Mouse (Mus musculus) CH12.LX (cell line): ENCODE measurements around the gene Smarca2. TPM values are rescaled to one million over a fixed set of nuclear protein-coding genes. Genes with fewer than 3 reads are reported as not detected.
A peak's percentile ranks its signal among the peaks of the same experiment; 100 is the strongest.

Experiments used
- DNase-seq: peaks from one replicate; pipeline ENCODE4 v3.0.0-alpha.2; 2013; ENCODE audit errors: extremely low read depth
- H3K27ac ChIP-seq: 2 replicates; pipeline ENCODE4 v1.5.1; 2012; ENCODE audit warnings: low read depth, mild to moderate bottlenecking, control low read depth, moderate library complexity; ENCODE audit not compliant: insufficient read depth
- H3K27me3 ChIP-seq: replicated peaks from 2 replicates; pipeline ENCODE3; 2012; ENCODE audit warnings: inconsistent platforms
- H3K36me3 ChIP-seq, 2 experiments: replicated peaks in 1 of 2; 2 replicates each; pipeline versions ENCODE3 to v1.6.1; 2012; ENCODE audit warnings: inconsistent platforms in 1 of 2, low read length in 1 of 2, mild to moderate bottlenecking in 1 of 2, mixed read lengths in 1 of 2, moderate library complexity in 1 of 2; ENCODE audit not compliant: control insufficient read depth in 1 of 2, insufficient read depth in 1 of 2
- H3K4me1 ChIP-seq, 2 experiments: 2 replicates each; pipeline ENCODE4 v1.6.1; 2012; ENCODE audit warnings: inconsistent platforms in 1 of 2, moderate library complexity in 1 of 2; ENCODE audit not compliant: insufficient read depth in 2 of 2, control insufficient read depth in 1 of 2
- H3K4me2 ChIP-seq: 2 replicates; pipeline ENCODE4 v1.6.1; 2012; ENCODE audit warnings: low read depth, mild to moderate bottlenecking, control low read depth; ENCODE audit not compliant: poor library complexity, insufficient read depth, severe bottlenecking
- H3K4me3 ChIP-seq, 3 experiments: fragments of 150-350 bp in 1 of 3; sonication (generic) in 1 of 3; replicated peaks in 1 of 3; 2 replicates each; pipeline versions ENCODE3 to v1.5.1; 2011 to 2012; ENCODE audit warnings: low read depth in 2 of 3, low read length in 2 of 3, mild to moderate bottlenecking in 2 of 3, moderate library complexity in 2 of 3, control low read depth in 1 of 3, improper control_type of control experiment in 1 of 3, inconsistent platforms in 1 of 3, mixed read lengths in 1 of 3; ENCODE audit not compliant: poor library complexity in 1 of 3
- H3K79me2 ChIP-seq: replicated peaks from 2 replicates; pipeline ENCODE4 v1.6.1; 2012; ENCODE audit warnings: mild to moderate bottlenecking, moderate library complexity; ENCODE audit not compliant: control insufficient read depth, poor library complexity, insufficient read depth, severe bottlenecking; ENCODE audit errors: extremely low read depth
- H3K9ac ChIP-seq: 2 replicates; pipeline ENCODE4 v1.6.1; 2012; ENCODE audit warnings: low read depth, mild to moderate bottlenecking, control low read depth, moderate library complexity; ENCODE audit not compliant: insufficient read depth
- H3K9me3 ChIP-seq: replicated peaks from 2 replicates; pipeline ENCODE3; 2012; ENCODE audit warnings: low read length, inconsistent platforms, mixed read lengths
- CHD1 ChIP-seq: IDR thresholded peaks from 2 replicates; pipeline ENCODE4 v1.6.1; 2012; ENCODE audit warnings: low read depth, low read length, improper control_type of control experiment, inconsistent platforms
- CHD2 ChIP-seq: IDR thresholded peaks from 2 replicates; pipeline ENCODE4 v1.6.1; 2011; ENCODE audit warnings: low read length, improper control_type of control experiment
- ELF1 ChIP-seq: IDR thresholded peaks from 2 replicates; pipeline ENCODE4 v1.6.1; 2014; ENCODE audit warnings: low read depth, mild to moderate bottlenecking, inconsistent platforms, low read length, improper control_type of control experiment
- ETS1 ChIP-seq: conservative IDR thresholded peaks from 2 replicates; pipeline ENCODE4 v1.6.1; 2012; ENCODE audit warnings: low read depth, mild to moderate bottlenecking, inconsistent platforms, low read length, improper control_type of control experiment, moderate library complexity
- IRF4 ChIP-seq: IDR thresholded peaks from 2 replicates; pipeline ENCODE4 v1.6.1; 2014; ENCODE audit warnings: low read depth, mild to moderate bottlenecking, inconsistent platforms, low read length, improper control_type of control experiment
- MEF2A ChIP-seq: IDR thresholded peaks from 2 replicates; pipeline ENCODE4 v1.6.1; 2014; ENCODE audit warnings: low read depth, mild to moderate bottlenecking, inconsistent platforms, low read length, improper control_type of control experiment, borderline replicate concordance
- NELFE ChIP-seq: IDR thresholded peaks from 2 replicates; pipeline ENCODE4 v1.6.1; 2011; ENCODE audit warnings: low read depth, low read length, improper control_type of control experiment
- POLR2A ChIP-seq: IDR thresholded peaks from 2 replicates; pipeline ENCODE4 v1.6.1; 2011; ENCODE audit warnings: low read depth, mild to moderate bottlenecking, improper control_type of control experiment, low read length
- POLR2AphosphoS2 ChIP-seq: IDR thresholded peaks from 2 replicates; pipeline ENCODE4 v1.6.1; 2011; ENCODE audit warnings: low read depth, low read length, improper control_type of control experiment
- RCOR1 ChIP-seq: conservative IDR thresholded peaks from 2 replicates; pipeline ENCODE4 v1.6.1; 2012; ENCODE audit warnings: low read depth, mild to moderate bottlenecking, inconsistent platforms, low read length, improper control_type of control experiment
- SMC3 ChIP-seq: IDR thresholded peaks from 2 replicates; pipeline ENCODE4 v1.6.1; 2011; ENCODE audit warnings: low read depth, low read length, improper control_type of control experiment
- TCF12 ChIP-seq: IDR thresholded peaks from 2 replicates; pipeline ENCODE4 v1.6.1; 2014; ENCODE audit warnings: low read depth, mild to moderate bottlenecking, inconsistent platforms, low read length, improper control_type of control experiment
- UBTF ChIP-seq: IDR thresholded peaks from 2 replicates; pipeline ENCODE4 v1.6.1; 2012; ENCODE audit warnings: low read depth, mild to moderate bottlenecking, inconsistent platforms, low read length, improper control_type of control experiment, moderate library complexity
- ZMIZ1 ChIP-seq: IDR thresholded peaks from 2 replicates; pipeline ENCODE4 v1.6.1; 2012; ENCODE audit warnings: low read depth, mild to moderate bottlenecking, inconsistent platforms, low read length, improper control_type of control experiment
- dilution Hi-C: fragments of 300-500 bp; cut with MboI; formaldehyde crosslinking; loops from 2 replicates; pipeline ENCODE4 v1.14.3; 2020; ENCODE audit warnings: low sequenced_read_pairs; ENCODE audit not compliant: extremely low pct_unique_long_range_greater_than_20kb, extremely low pct_ligation_motif_present
- in situ Hi-C: fragments of 300-500 bp; cut with MboI; formaldehyde crosslinking; loops from 3 replicates; pipeline ENCODE4 v1.14.3; 2019; ENCODE audit warnings: low sequenced_read_pairs, low pct_ligation_motif_present, low pct_unique_long_range_greater_than_20kb, mixed read lengths
- polyA plus RNA-seq: library from polyadenylated mRNA; unstranded; fragments of >175 nt; gene quantifications from 2 replicates; pipeline ENCODE4 v1.2.1, GENCODE M21; 2012; ENCODE audit warnings: low read depth; ENCODE audit not compliant: insufficient read length
- total RNA-seq, 2 experiments: library from RNA; depleted of rRNA; stranded (reverse); fragments of 300-350 nt in 1 of 2; fragments of >200 nt in 1 of 2; gene quantifications; 2 replicates each; pipeline ENCODE4 v1.2.3; 2012 to 2014

The Smarca2 gene
- total and polyA plus RNA-seq, 3 experiments = 19.4 to 47.1 (median 21.8) TPM

DNA sequence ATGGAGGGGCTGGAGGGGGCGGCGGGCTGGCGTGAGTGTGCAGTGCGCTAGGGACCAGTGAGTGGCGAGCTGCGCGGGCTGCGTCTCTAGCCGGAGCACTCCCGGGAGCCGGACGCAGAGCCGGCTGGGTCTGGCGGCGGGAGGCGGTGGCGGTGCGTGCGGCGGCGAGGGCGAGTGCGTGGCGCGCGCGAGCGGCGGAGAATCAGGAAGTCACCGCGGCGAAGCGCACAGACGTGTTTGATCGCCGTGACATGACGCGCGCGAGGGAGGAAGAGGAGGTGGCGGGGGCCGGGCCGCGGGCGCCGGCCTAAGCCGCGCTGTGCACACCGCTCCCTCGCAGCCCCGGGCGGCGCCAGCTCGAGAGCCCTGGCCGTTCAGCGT lies 2.3 kb downstream of the Smarca2 start:
- Histone ChIP-seq H3K36me3 (no peaks in the 10 kb centered on the region), H3K4me1 (peaks cover 0 to 27% of the 10 kb centered on the region in 2 experiments; a peak in 2 of 4 replicates), H3K9ac (peak overlapping the region; percentile 78), H3K27me3 (no peaks in the 10 kb centered on the region), H3K27ac (peak overlapping the region; percentile 78), H3K79me2 (peaks cover 11% of the 10 kb centered on the region), H3K4me3 (peak overlapping the region; percentile 70 to 92 (median 76)), H3K4me2 (peak overlapping the region; percentile 84; the same call in 1 of the 2 replicates), H3K9me3 (no peaks in the 10 kb centered on the region)
- DNase-seq = peak; percentile 44
- TF ChIP-seq ELF1 (peak; percentile 65), ETS1 (no peak), CHD2 (no peak), IRF4 (0 out of 2 replicates have a peak, but pooled peaks have one; percentile 10), UBTF (peak; percentile 85; the same call in 1 of the 2 replicates), MEF2A (peak; percentile 0; the same call in 1 of the 2 replicates), ZMIZ1 (no peak), NELFE (no peak; the same call in 1 of the 2 replicates), POLR2A (peak; percentile 36)
- dilution Hi-C loops (no loop called here), in situ Hi-C loops (loop anchor here (10.0 kb wide), 1 partner anchor 132 kb away; no protein-coding TSS in a partner anchor)

DNA sequence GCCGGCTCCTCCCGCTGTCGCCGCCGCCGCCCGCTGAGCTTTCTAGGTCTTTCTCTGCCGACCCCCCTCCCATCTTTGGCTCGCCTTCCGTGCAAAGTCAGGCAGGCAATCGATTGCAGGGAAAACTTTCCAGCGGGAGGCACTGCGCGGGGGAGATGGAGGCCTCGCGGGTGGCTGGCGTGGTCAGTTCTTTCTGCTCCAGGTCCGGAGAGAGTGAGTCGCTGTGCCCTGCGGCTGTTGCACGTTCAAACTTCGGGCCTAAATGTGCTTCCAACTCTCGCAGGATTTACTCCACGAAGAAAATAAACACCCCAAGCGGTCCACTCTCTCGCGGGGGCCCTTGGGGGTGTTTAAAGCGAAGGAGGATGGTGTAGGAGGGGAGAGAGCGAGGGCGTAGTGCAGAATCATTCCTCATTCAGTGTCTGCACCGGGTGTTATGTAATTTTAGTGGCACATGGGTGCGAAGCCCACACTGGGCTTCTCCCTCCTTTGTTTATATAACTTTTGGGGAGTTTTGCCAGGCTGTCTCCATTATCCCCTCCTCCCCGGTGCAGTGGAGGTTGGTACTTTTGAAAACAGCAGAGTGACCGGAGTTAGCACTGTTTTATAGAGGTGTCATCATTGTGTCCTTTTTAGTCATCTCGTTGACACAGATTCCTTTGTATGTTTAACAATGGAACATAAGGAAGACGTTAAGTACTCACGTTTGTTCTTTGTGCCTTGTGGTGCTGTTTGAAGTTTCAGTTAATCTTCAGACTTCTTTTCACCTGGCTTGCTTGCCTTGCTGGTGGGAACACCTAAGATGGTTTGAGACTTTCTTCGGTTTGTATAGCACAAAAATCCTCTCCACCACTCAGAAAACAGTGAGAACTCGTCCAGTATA lies 2.9 kb downstream of the Smarca2 start:
- peak overlapping the region; percentile 70 to 92 (median 76) for H3K4me3 ChIP-seq
- H3K4me1 ChIP-seq = peaks cover 0 to 32% of the 10 kb centered on the region in 2 experiments; a peak in 3 of 4 replicates
- dilution Hi-C loops = no loop called here
- H3K9me3 ChIP-seq = no peaks in the 10 kb centered on the region
- in situ Hi-C loops = loop anchor here (10.0 kb wide), 1 partner anchor 133 kb away; no protein-coding TSS in a partner anchor
- peaks cover 0 to 5% of the 10 kb centered on the region in 2 experiments for H3K36me3 ChIP-seq
- H3K27me3 ChIP-seq = no peaks in the 10 kb centered on the region
- H3K79me2 ChIP-seq = peaks cover 13% of the 10 kb centered on the region
- peak overlapping the region; percentile 78; the same call in 1 of the 2 replicates for H3K27ac ChIP-seq
- no peak for TF ChIP-seq RCOR1
- TF ChIP-seq POLR2AphosphoS2 = no peak
- no peak for TF ChIP-seq TCF12
- no peak for TF ChIP-seq SMC3
- TF ChIP-seq POLR2A = 0 out of 2 replicates have a peak, but pooled peaks have one; percentile 4
- no peak for TF ChIP-seq CHD1
- DNase-seq = peak; percentile 12
- peak overlapping the region; percentile 78 for H3K9ac ChIP-seq
- peak overlapping the region; percentile 84 for H3K4me2 ChIP-seq
